Mouse (Mus musculus) bone marrow macrophage, adult 2 months (primary cell): Measurements from ENCODE around the gene Fzd4. TPM values are rescaled to one million over a fixed set of nuclear protein-coding genes. Genes with fewer than 3 reads are reported as not detected.

Source experiments
- H3K27ac ChIP-seq: 2 replicates; pipeline ENCODE4 v1.5.1; 2012; ENCODE audit warnings: low read depth, low read length; ENCODE audit not compliant: insufficient read depth
- H3K4me1 ChIP-seq: 2 replicates; pipeline ENCODE4 v1.6.1; 2012; ENCODE audit warnings: low read length; ENCODE audit not compliant: control insufficient read depth, insufficient read depth
- H3K4me3 ChIP-seq: 2 replicates; pipeline ENCODE4 v1.5.1; 2012; ENCODE audit warnings: mild to moderate bottlenecking, low read length, moderate library complexity; ENCODE audit not compliant: insufficient read depth
- CTCF ChIP-seq: IDR thresholded peaks from 2 replicates; pipeline ENCODE4 v1.5.1; 2012; ENCODE audit warnings: low read depth, mild to moderate bottlenecking, low read length, moderate library complexity
- POLR2A ChIP-seq: IDR thresholded peaks from 2 replicates; pipeline ENCODE4 v1.6.1; 2012; ENCODE audit warnings: mild to moderate bottlenecking, low read depth, low read length, borderline replicate concordance
- polyA plus RNA-seq: library from polyadenylated mRNA; stranded (reverse); fragments of >200 nt; gene quantifications from 2 replicates; pipeline ENCODE4 v1.2.4, GENCODE M21; 2012; ENCODE audit not compliant: missing spikeins, insufficient read depth, insufficient read length

Gene Fzd4
- polyA plus RNA-seq, 1 experiment: 0.19 TPM

DNA sequence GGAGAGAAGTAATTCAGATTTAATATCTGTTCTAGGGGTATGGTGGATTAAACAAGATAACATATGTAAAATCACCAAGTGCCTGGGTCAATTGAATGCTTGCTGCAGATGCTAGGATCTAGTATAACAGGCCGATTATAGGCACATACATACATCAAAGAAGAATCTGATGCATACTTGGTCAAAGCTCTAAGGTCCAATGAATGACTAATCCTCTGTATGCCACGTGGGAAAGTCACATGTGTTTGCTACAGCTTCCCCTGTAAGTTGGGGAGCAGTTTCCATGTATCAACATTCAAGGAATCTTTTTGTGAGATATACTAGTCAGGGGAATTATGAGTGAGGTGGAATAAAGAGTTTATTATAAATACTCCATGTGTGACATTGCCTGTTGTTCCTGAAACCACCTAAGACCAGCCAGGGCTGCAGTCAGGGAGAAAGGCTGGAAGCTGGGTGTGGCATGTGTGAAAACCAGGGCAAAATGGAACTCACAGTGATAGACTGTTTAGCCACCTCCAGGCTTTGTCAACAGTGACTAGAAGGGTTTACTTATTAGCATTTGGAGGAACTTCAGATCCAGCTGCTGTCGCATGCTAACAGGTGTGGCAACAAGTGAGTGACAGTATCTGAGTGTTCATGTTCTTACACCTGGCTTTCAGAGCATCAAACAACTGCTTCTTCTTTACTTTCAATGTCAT, 6.2 kb upstream of the Fzd4 start:
- no peak overlapping the region for H3K27ac ChIP-seq
- TF ChIP-seq CTCF (no peak), POLR2A (no peak)
- no peak overlapping the region for H3K4me3 ChIP-seq
- H3K4me1 ChIP-seq: peaks cover 4% of the 10 kb centered on the region

GRCm38 (mm10) chr7:89400721-89401120, 3.4 kb upstream of the Fzd4 start:
- TF ChIP-seq POLR2A: no peak
- no peak for TF ChIP-seq CTCF
- Histone ChIP-seq H3K4me3 (no peak overlapping the region), H3K4me1 (peaks cover 4% of the 10 kb centered on the region), H3K27ac (no peak overlapping the region)

GRCm38 (mm10) chr7:89401136-89401858, 2.9 kb upstream of the Fzd4 start:
- Histone ChIP-seq H3K4me1 (no peaks in the 10 kb centered on the region), H3K4me3 (no peak overlapping the region), H3K27ac (no peak overlapping the region)
- TF ChIP-seq POLR2A (no peak), CTCF (no peak)

- Histone ChIP-seq H3K4me3 (no peak overlapping the region), H3K4me1 (no peaks in the 10 kb centered on the region), H3K27ac (no peak overlapping the region)
- TF ChIP-seq CTCF: no peak
- no peak for TF ChIP-seq POLR2A
Measured at GRCm38 (mm10) chr7:89401936-89402335, 2.2 kb upstream of the Fzd4 start.

DNA sequence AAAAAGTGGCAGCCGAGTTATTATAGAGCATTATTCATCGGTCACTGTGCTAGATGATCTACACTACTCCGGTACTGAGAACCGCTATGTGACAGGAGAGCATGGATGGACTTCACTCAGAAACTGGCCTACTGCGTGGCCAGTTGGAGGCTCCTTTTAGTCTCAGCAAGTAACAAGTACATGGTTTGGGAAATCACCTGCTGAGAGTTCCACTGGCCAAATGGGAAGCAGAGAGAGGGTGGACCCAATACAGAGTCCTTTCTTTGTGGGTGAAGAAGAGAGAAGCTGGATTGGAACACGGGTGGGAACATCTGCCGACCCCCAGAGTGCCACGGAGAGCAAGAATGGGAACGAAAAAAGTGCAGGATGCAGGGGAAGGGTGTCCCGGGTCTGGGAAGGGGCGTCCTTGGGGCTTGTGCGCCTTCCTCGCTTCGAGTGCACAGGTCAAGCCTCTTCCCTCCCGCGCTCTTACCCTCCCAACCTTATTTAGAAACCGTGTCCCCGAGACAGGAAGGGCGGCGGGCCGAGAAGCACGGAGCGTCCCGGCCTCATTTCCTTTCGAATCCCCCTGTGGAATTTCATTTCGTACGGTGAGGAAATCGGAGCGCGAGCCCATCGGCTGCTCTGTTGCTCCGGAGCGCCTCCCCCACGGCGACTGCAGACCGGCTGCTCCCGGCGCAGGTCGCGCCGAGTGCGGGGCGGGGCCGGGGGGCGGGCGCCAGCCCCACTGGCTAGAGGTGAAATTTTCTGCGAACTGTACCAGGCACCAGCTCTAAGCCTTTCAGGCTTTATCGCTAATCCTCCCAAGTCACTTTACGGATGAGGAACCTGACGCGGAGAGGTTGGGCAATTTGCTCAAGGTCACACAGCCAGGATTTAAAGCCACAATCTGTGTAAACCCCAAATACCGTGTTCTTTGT, 842 bp upstream of the Fzd4 start:
- Histone ChIP-seq H3K4me1 (no peaks in the 10 kb centered on the region), H3K27ac (no peak overlapping the region), H3K4me3 (peak overlapping the region; percentile 77)
- TF ChIP-seq CTCF (no peak), POLR2A (no peak)

DNA sequence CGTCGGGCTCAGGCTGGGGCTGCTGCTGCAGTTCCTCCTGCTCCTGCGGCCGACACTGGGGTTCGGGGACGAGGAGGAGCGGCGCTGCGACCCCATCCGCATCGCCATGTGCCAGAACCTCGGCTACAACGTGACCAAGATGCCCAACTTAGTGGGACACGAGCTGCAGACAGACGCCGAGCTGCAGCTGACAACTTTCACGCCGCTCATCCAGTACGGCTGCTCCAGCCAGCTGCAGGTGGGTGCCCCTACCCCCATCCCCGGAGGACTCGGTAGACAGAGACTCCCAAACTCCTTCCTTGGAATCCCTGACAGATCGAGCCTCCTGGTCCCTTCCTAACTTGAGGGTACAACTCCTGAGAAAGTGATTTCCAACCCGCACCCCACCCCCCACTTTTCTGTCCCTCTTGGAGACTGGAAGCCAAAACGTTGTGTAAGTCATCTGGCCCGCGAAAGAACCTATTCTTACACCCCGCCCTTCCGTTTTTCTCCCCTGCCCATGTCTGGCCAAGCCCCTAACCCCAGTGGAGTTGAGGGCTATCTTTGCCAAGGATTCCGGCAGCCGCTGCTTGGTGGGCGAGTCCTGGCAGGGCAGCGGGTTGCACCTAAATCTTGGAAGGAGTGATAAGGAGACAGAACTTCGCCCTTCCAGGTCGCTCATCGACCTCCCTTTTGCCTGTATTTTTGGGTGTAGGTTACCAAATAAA, 732 bp downstream of the Fzd4 start:
- Histone ChIP-seq H3K27ac (no peak overlapping the region), H3K4me1 (no peaks in the 10 kb centered on the region), H3K4me3 (peak overlapping the region; percentile 74)
- TF ChIP-seq CTCF: no peak
- no peak for TF ChIP-seq POLR2A

DNA sequence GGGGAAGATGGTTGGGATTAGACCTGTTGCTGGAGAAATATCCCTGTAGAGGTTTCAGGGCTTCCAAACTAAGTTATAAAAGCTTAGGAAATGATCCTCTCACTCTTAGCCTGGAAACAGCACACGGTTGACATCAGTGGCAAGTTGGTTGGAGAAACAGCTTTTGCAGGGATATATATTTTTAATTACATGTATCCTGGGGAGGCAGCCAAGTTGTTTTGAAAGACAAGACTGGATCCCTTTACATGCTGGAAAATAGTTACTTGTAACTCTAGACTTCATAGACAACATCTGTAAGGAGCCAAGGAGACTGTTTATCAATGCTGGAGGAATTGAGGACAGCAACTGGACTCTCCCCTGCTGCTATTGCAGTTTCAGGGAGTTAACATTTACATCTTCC, 1.9 kb downstream of the Fzd4 start:
- no peak for TF ChIP-seq CTCF
- no peak for TF ChIP-seq POLR2A
- Histone ChIP-seq H3K4me1 (peaks cover 5% of the 10 kb centered on the region; the same call in 1 of the 2 replicates), H3K27ac (no peak overlapping the region), H3K4me3 (no peak overlapping the region)

DNA sequence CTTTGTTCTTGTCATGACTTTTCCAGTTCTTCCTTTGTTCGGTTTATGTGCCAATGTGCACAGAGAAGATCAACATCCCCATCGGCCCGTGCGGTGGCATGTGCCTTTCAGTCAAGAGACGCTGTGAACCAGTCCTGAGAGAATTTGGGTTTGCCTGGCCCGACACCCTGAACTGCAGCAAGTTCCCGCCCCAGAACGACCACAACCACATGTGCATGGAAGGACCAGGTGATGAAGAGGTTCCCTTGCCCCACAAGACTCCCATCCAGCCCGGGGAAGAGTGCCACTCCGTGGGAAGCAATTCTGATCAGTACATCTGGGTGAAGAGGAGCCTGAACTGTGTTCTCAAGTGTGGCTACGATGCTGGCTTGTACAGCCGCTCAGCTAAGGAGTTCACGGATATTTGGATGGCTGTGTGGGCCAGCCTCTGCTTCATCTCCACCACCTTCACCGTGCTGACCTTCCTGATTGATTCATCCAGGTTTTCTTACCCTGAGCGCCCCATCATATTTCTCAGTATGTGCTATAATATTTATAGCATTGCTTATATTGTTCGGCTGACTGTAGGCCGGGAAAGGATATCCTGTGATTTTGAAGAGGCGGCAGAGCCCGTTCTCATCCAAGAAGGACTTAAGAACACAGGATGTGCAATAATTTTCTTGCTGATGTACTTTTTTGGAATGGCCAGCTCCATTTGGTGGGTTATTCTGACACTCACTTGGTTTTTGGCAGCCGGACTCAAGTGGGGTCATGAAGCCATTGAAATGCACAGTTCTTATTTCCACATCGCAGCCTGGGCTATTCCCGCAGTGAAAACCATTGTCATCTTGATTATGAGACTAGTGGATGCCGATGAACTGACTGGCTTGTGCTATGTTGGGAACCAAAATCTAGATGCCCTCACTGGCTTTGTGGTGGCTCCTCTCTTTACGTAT, 3.1 kb downstream of the Fzd4 start:
- TF ChIP-seq POLR2A: no peak
- TF ChIP-seq CTCF: no peak
- Histone ChIP-seq H3K4me1 (peaks cover 12% of the 10 kb centered on the region), H3K27ac (no peak overlapping the region), H3K4me3 (no peak overlapping the region)
